10 mouse cellular contexts compared by ENCODE assay signal in genomic region chr2:102659521-102659830, GRCm38 (mm10). TPM values are rescaled to one million over a fixed set of nuclear protein-coding genes. Genes with fewer than 3 reads are reported as not detected.
DNase-seq lines count a peak whose midpoint lies in the region; ATAC-seq and TF ChIP-seq lines count a peak whose summit lies in the region.
"Had no signal": no experiment of that assay in that cellular context is flagged by ENCODE, and none has a peak within 500 bp of the region (broad histone marks: within the 10 kb centered on the region; RNA-seq: fewer than 3 reads in every experiment).

No protein-coding gene starts in this region.

- no peaks in the 10 kb centered on the region for H3K27me3 ChIP-seq in hindbrain, embryonic 14.5 days (ENCODE audit: control insufficient read depth, insufficient read depth, low read length)
- H3K27me3 ChIP-seq in midbrain, postnatal 0 days (ENCODE audit: insufficient read depth, low read length) = no peaks in the 10 kb centered on the region

- peak; percentile 20 for DNase-seq in gastrocnemius, postnatal 14 days
- DNase-seq in gastrocnemius, postnatal 25 days = no peak
- peak; percentile 39 for DNase-seq in right cerebral cortex, postnatal 25 days
- no peak for DNase-seq in right cerebral cortex, adult 18-20 months
- no peak for DNase-seq in hindbrain, embryonic 14.5 days (ENCODE audit: low spot score)
- peak; percentile 61 for DNase-seq in midbrain, postnatal 0 days (ENCODE audit: low spot score)
- DNase-seq in thymus, postnatal 10 days (ENCODE audit: low spot score in 2 of 2) = no peak
- no peak for DNase-seq in spleen, adult 18-20 months

- H3K9me3 ChIP-seq in hindbrain, embryonic 14.5 days (ENCODE audit: control insufficient read depth, low read length) = no peaks in the 10 kb centered on the region
- no peaks in the 10 kb centered on the region for H3K9me3 ChIP-seq in midbrain, postnatal 0 days (ENCODE audit: low read length)

- intact Hi-C loops in gastrocnemius, postnatal 14 days (cut with DNase I; ENCODE audit: low total_unique reads) = no loop called here

- H3K4me1 ChIP-seq in hindbrain, embryonic 14.5 days (replicated peaks; ENCODE audit: control insufficient read depth, insufficient read depth, low read length) = peaks cover 56% of the 10 kb centered on the region
- peaks cover 25% of the 10 kb centered on the region; the same call in 1 of the 2 replicates for H3K4me1 ChIP-seq in midbrain, postnatal 0 days (ENCODE audit: insufficient read depth, low read length)

- H3K27ac ChIP-seq in hindbrain, embryonic 14.5 days = peak overlapping the region; percentile 95
- H3K27ac ChIP-seq in midbrain, postnatal 0 days (ENCODE audit: low read depth, low read length) = peak overlapping the region; percentile 88

- WGBS in hindbrain, embryonic 14.5 days = under 1% methylated on average over 10 of the region's 10 CpGs
- whole genome bisulfite sequencing in midbrain, postnatal 0 days = 1% methylated on average over 10 of the region's 10 CpGs

- H3K4me3 ChIP-seq in hindbrain, embryonic 14.5 days (replicated peaks; ENCODE audit: low read length) = peak overlapping the region; percentile 74
- H3K4me3 ChIP-seq in midbrain, postnatal 0 days (ENCODE audit: low read depth, low read length) = peak overlapping the region; percentile 83

- H3K9ac ChIP-seq in hindbrain, embryonic 14.5 days = peak overlapping the region; percentile 82
- H3K9ac ChIP-seq in midbrain, postnatal 0 days (replicated peaks; ENCODE audit: low read length, poor library complexity, severe bottlenecking) = peak overlapping the region; percentile 79

- ATAC-seq in hindbrain, embryonic 14.5 days (ENCODE audit: low FRiP score) = no peak
- no peak for ATAC-seq in midbrain, postnatal 0 days (ENCODE audit: low FRiP score)

- peak overlapping the region; percentile 73 for H3K4me2 ChIP-seq in hindbrain, embryonic 14.5 days (replicated peaks)
- H3K4me2 ChIP-seq in midbrain, postnatal 0 days (ENCODE audit: low read depth, low read length, poor library complexity, severe bottlenecking) = peak overlapping the region; percentile 87

- no peaks in the 10 kb centered on the region for H3K36me3 ChIP-seq in hindbrain, embryonic 14.5 days (replicated peaks; ENCODE audit: control insufficient read depth, insufficient read depth)
- H3K36me3 ChIP-seq in midbrain, postnatal 0 days (ENCODE audit: insufficient read depth, low read length) = no peaks in the 10 kb centered on the region
- H3K36me3 ChIP-seq: G1E had no signal

- no peak for TF ChIP-seq CTCF in midbrain, postnatal 0 days (IDR thresholded peaks at IDR 0.05)

RNA-seq across cellular contexts. Expression of gene Slc1a2, which starts 1.0 kb away (rescaled TPM):
- under 1 TPM; 0.31 to 0.40 TPM for total RNA-seq in gastrocnemius, postnatal 14 days (2021)
- under 1 TPM; 0.05 to 0.69 TPM for total RNA-seq in gastrocnemius, postnatal 25 days (2021)
- 23.9 and 26.7 TPM in 2 replicates for polyA plus RNA-seq in hindbrain, embryonic 14.5 days (2014; fragmentation: Nextera tagmentation; extraction: Ambion mirVana)
- 97.1 and 102 TPM in 2 replicates for total RNA-seq in midbrain, postnatal 0 days (2014; rRNA removed)
- polyA plus RNA-seq in midbrain, postnatal 0 days (2015; fragmentation: Nextera tagmentation; extraction: Ambion mirVana) = 13.4 and 15.7 TPM in 2 replicates
- total RNA-seq: hematopoietic stem cell, adult 5-6 weeks had no signal
- polyA plus RNA-seq: G1E had no signal

Comparison
In these comparisons a context has a peak if more than half of its experiments do, and no peak if none do; other contexts are left out.
1. DNase-seq: peak in gastrocnemius, postnatal 14 days (single experiment), right cerebral cortex, postnatal 25 days (single experiment) and midbrain, postnatal 0 days (single experiment); none in gastrocnemius, postnatal 25 days (single experiment), right cerebral cortex, adult 18-20 months (single experiment), hindbrain, embryonic 14.5 days (single experiment), thymus, postnatal 10 days (0 of 2) and spleen, adult 18-20 months (0 of 2).
2. RNA of gene Slc1a2, which starts 1.0 kb away (total RNA-seq): 97.1 to 102 TPM in midbrain, postnatal 0 days; 0.05 to 0.69 TPM in gastrocnemius, postnatal 25 days and 0.31 to 0.40 TPM in gastrocnemius, postnatal 14 days; every median in the first group is over 10 times any median in the second.